Mouse (Mus musculus): ENCODE measurements at regions not wholly inside any gene's neighbourhood (a gene's known extent, or its start where the extent isn't known, plus 50 kb on each side); places are given as distances from the start of the nearest gene placed in this dataset.

- TF ChIP-seq CTCF (conservative IDR thresholded peaks at IDR 0.05; ENCODE audit: low read length) (no peak), NANOG (IDR thresholded peaks at IDR 0.05; ENCODE audit: borderline replicate concordance, low read length) (no peak), POU5F1 (IDR thresholded peaks at IDR 0.05; ENCODE audit: borderline replicate concordance, low read length) (no peak)
Observed at GRCm38 (mm10) chr2:166383356-166383755, 227.9 kb upstream of the Sulf2 start.
